In genomic region chr15:26309291-26309931, GRCm38 (mm10) we compare ENCODE assay signal across 8 mouse cellular contexts. TPM values are rescaled to one million over a fixed set of nuclear protein-coding genes. Genes with fewer than 3 reads are reported as not detected.
DNase-seq lines count a peak whose midpoint lies in the region; ATAC-seq and TF ChIP-seq lines count a peak whose summit lies in the region.

No protein-coding gene starts in this region.

- H3K27me3 ChIP-seq in embryonic facial prominence, embryonic 15.5 days = peaks cover 20% of the 10 kb centered on the region

- peaks cover 8% of the 10 kb centered on the region; the same call in 1 of the 2 replicates for H3K4me1 ChIP-seq in embryonic facial prominence, embryonic 15.5 days
- H3K4me1 ChIP-seq in lung, adult 2 months (ENCODE audit: control insufficient read depth, insufficient read depth, low read length) = no peaks in the 10 kb centered on the region

- WGBS in embryonic facial prominence, embryonic 15.5 days = 0% methylated on average over 46 of the region's 62 CpGs
- WGBS in lung, adult 2 months = under 1% methylated on average over 60 of the region's 62 CpGs

- ATAC-seq in embryonic facial prominence, embryonic 15.5 days (ENCODE audit: insufficient number of reproducible peaks, low FRiP score, low TSS enrichment, low read depth) = no peak

- peak overlapping the region; percentile 96 for H3K4me2 ChIP-seq in embryonic facial prominence, embryonic 15.5 days (replicated peaks)

- H3K4me3 ChIP-seq in embryonic facial prominence, embryonic 15.5 days (replicated peaks) = peak overlapping the region; percentile 55
- H3K4me3 ChIP-seq in lung, adult 2 months (replicated peaks; ENCODE audit: extremely low read depth, low read depth, low read length) = no peak overlapping the region

- TF ChIP-seq POLR2A in lung, adult 2 months (IDR thresholded peaks at IDR 0.05; ENCODE audit: borderline replicate concordance, extremely low read depth, low read depth, low read length) = no peak

- no peak overlapping the region for H3K9ac ChIP-seq in embryonic facial prominence, embryonic 15.5 days

- no peaks in the 10 kb centered on the region for H3K36me3 ChIP-seq in embryonic facial prominence, embryonic 15.5 days

- no peaks in the 10 kb centered on the region for H3K9me3 ChIP-seq in embryonic facial prominence, embryonic 15.5 days (replicated peaks)

- no peak overlapping the region for H3K27ac ChIP-seq in embryonic facial prominence, embryonic 15.5 days (replicated peaks)

- TF ChIP-seq CTCF in lung, adult 2 months (IDR thresholded peaks at IDR 0.05; ENCODE audit: insufficient read depth, low read length) = no peak

- intact Hi-C loops in heart, postnatal 10 days (cut with DNase I) = loop anchor here (5.0 kb wide), 1 partner anchor 317 kb away; no protein-coding TSS in a partner anchor

- peak; percentile 75 for DNase-seq in ES-CJ7 (ENCODE audit: low read depth, low spot score)
- DNase-seq in adrenal gland, postnatal 25 days = peak; percentile 83
- peak; percentile 80 to 85 for DNase-seq in heart, postnatal 10 days
- DNase-seq in kidney, postnatal 36 days = peak; percentile 50 to 87
- DNase-seq in lung, adult 2 months = peak; percentile 10
- peak; percentile 75 for DNase-seq in ovary, postnatal 36 days (ENCODE audit: low spot score)
- DNase-seq in T-cell, adult 2 months (ENCODE audit: low spot score) = no peak

RNA-seq across cellular contexts. Expression of gene March11, which starts 0.6 kb away (rescaled TPM):
- 0.61 TPM in 1 of 2 replicates, not detected in the other for total RNA-seq in adrenal gland, postnatal 25 days (2021)
- polyA plus RNA-seq in embryonic facial prominence, embryonic 15.5 days (2015; fragmentation: Nextera tagmentation; extraction: Ambion mirVana) = 1.1 and 1.2 TPM in 2 replicates
- total RNA-seq in heart, postnatal 10 days (2021) = not detected
- 0.08 TPM in 1 of 2 replicates, not detected in the other for polyA plus RNA-seq in lung, adult 2 months (2012; rRNA removed)
